Mouse (Mus musculus) fat pad, adult 2 months (tissue): Measurements from ENCODE around the gene Asic3.

ENCODE experiments used
- DNase-seq: peaks from one replicate; pipeline ENCODE4 v3.0.0-alpha.2; 2011; ENCODE audit warnings: low read depth, low spot score; ENCODE audit errors: extremely low read depth

The Asic3 gene

GRCm38 (mm10) chr5:24446630-24447029 lies 33.4 kb downstream of the Asic3 start:
- DNase-seq, result no peak

DNA sequence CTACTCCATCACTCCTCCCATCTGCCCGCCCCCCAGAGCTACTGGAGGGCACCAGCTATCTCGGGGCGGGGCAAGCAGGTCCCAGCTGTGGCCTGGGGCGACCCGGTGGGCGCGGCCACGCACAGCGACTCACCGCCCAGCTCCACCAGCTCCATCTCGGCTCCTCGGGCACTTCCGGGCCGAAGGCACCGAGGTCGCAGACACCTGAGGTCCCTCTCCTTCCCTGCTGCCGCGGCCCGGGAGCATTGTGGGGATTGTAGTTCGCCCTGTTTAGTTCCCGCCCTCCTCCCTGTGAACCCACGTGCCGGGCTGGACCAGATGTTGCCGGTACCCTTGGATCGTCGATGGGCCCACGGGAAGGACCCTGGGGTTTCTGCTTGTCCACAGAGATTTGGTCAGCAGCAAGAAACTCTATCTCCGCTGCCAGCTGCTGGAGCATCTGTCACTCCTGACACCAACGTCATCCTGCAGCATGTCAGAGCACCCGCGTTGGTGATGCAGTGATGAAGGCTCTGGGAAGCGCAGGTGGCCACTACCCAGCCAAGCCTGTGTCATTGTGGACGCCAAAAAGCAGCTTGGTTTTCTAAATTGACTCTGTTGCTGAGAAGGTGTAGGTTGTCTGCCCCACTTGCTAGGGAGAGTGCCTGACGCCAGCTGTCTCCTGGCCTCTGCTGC lies 34.6 kb downstream of the Asic3 start, which contains the start of gene Tmub1:
Tmub1 (minus strand) TSS at position 231 of the 675 bp plus-strand sequence.
- no peak for DNase-seq

GRCm38 (mm10) chr5:24451264-24452029 lies 38.3 kb downstream of the Asic3 start:
- no peak for DNase-seq

- DNase-seq, result no peak
Measured at GRCm38 (mm10) chr5:24452030-24452690, 39.0 kb downstream of the Asic3 start, which contains the start of gene Agap3. Gene Agap3, plus strand, starts transcription at chr5:24452177.

DNA sequence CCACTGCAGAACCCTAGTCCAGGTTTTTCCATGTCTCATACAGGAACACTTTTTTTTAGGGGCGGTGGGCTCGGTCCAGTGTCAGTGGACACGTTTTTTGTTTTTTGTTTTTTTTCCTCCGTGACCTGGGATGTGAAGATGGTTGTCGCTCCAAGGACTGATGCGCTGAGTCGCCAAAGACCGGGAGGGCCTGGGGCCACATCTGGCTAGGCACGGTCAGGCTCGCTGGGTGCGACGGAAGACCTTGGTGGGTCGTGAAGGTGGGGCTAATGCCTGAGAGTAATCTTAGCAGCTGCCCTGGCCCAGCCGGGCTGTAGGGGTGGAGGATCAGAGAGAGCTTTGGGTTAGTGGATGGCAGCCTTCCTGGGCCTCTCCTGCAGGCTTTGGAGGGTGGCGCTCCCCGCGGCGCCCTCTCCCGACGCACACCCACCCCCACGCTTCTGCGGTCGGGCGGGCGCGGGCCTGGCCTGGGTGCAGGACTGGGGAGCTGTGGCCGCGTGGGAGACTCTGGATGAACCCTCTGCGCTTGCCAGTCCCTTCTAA lies 39.6 kb downstream of the Asic3 start:
- DNase-seq, result no peak

DNA sequence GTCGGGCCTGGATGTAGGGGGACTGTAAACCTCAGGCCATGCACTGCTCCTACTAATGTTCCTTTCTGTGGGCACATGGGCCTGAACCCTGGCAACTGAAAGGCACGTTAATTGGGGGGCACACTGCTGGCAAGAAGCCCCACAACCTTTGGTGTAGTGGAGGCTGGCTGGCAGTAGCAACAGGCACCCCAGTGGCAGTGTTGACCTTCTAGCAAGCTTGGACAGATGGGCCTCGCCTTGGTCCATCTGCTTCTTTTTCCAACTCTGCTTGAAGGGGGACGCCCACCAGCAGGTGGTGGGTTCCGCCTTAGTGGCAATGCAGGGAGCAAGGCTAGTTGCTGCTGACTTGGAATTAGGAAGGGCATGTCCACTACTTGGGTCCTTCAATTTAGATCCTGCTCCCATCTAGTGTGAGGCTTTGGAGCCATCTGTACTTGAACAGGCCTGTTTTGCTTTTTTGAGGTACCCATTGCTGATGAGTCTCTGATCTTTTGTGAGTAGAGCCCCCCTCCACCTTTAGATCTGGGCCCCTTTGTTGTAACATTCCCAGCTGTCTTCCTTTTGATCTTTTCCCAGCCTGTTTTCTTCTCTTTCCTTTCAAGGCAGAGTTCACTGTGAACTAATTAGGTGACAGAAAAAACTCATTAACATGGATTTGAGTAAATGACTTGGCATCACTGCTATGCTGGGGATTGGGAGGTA lies 40.2 kb downstream of the Asic3 start:
- no peak for DNase-seq

DNA sequence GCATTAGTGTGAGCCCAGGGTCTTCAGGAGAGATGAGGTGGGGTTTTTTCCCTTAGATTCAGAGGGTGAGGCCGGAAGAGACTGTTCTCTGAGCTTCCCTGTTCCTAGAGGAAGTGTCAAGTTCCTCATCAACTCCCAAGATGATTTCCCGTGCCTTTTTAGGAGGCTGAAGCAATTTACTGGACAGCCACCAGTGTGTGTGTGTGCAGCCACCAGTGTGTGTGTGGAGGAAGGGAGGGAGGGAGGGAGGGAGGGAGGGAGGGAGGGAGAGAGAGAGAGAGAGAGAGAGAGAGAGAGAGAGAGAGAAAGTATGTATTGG lies 40.8 kb downstream of the Asic3 start:
- DNase-seq, result no peak

GRCm38 (mm10) chr5:24455076-24455475 lies 41.9 kb downstream of the Asic3 start:
- DNase-seq, result no peak

- no peak for DNase-seq
Measured at GRCm38 (mm10) chr5:24455613-24456012, 42.4 kb downstream of the Asic3 start.

DNA sequence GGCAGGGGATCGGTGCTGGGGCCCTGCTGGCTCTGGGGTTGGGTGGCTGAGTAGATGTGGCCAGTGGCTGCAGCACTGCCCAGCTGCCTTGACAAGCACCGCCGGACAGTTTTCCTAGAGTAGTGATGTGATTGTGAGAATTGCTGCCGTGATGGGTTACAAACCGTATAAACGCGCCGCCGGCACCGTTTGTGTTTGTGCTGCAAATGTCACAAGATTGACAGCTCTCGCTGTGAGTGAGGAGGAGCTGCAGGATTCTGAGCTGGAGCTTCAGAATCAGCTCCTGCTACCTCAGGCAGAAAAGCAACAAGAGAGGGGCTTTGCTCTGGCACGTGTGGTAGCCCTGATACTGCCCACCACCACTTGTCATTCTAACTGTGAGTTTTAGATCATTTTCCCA lies 53.6 kb downstream of the Asic3 start:
- no peak for DNase-seq
